Mouse (Mus musculus): ENCODE measurements around the gene Stox2. TPM values are rescaled to one million over a fixed set of nuclear protein-coding genes. Genes with fewer than 3 reads are reported as not detected.
A peak's percentile ranks its signal among the peaks of the same experiment; 100 is the strongest.

Gene Stox2
- polyA plus RNA-seq, 1 experiment from 2014 or later: 8.1 TPM

DNA sequence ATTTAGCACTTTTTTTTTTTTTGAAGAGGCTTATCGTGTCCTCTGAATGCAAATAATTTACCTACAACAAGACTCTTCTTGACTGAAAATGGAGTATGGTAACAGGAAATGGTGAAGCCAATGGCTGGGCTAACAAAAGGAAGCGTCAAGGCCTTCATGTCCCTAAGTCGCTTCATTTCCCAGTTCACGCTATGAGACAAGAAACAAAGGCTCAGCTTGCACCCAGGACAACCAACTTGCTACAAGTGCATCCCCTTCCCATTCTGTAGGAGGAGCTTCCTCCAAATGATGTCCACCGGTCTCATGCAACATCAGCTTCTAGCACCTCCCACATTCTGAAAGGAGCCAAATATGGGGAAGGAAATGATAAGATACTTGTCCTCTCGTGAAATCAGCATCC lies 160.7 kb downstream of the Stox2 start:
- H3K4me3 ChIP-seq (replicated peaks): no peak overlapping the region
- H3K4me2 ChIP-seq (replicated peaks): no peak overlapping the region
- H3K27ac ChIP-seq: no peak overlapping the region
- WGBS: 89% methylated on average over 6 of the region's 6 CpGs
- 0 out of 2 replicates have a peak, but pooled peaks cover 8% of the 10 kb centered on the region for H3K4me1 ChIP-seq (replicated peaks)
- H3K36me3 ChIP-seq: no peaks in the 10 kb centered on the region
- no peaks in the 10 kb centered on the region for H3K9me3 ChIP-seq
- H3K27me3 ChIP-seq (replicated peaks): 0 out of 2 replicates have a peak, but pooled peaks cover 3% of the 10 kb centered on the region
- no peak for ATAC-seq
- H3K9ac ChIP-seq: no peak overlapping the region

DNA sequence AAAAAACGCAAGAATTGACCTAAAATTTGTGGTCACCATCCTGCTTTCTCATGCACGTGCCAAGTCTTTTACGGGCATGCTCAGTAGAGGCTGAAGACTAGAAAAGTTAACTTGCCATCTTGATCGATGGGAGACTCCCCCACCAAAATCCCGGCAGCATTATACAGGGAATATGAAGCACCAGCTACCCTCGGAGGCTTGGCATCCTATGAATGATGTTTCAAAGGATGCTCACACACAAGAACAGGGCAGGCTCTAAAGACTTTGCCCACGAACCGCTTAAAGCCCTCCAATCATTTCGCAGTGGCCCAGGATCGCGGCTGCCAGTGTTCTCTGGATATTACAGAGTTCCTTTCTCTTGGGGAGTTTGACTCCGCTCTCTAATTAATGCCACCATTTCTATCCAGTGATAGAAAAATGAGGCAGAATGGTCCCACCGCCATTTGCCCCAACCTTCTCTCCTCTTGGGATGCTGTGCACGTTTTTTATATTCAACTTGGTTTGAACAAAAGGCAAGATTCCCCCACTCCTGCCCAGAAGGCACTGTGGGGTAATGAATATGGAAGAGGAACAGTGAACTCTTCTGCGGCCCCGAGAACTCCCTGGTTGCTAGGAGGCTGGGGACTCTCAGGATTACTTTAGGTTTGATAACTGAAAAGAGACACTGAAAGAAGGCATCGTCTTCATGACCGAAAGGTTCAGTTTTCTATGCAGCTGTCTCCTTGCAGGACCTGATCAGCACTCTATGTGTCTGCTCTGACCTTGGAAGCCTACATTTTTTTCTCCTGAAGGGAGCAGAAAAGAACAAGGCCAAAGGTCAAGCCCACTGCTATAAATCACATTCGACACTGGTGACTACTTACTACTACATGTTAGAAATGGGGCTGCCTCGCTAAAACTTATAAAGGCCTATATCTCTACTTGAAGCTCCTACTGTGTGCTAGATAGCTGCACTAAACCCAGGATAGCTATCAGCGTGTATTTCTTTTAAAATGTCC lies 161.5 kb downstream of the Stox2 start:
- no peak overlapping the region for H3K9ac ChIP-seq
- H3K27ac ChIP-seq: no peak overlapping the region
- 0 out of 2 replicates have a peak, but pooled peaks cover 6% of the 10 kb centered on the region for H3K4me1 ChIP-seq (replicated peaks)
- no peaks in the 10 kb centered on the region for H3K36me3 ChIP-seq
- H3K4me2 ChIP-seq (replicated peaks): no peak overlapping the region
- no peaks in the 10 kb centered on the region for H3K9me3 ChIP-seq
- no peak overlapping the region for H3K4me3 ChIP-seq (replicated peaks)
- 0 out of 2 replicates have a peak, but pooled peaks cover 3% of the 10 kb centered on the region for H3K27me3 ChIP-seq (replicated peaks)
- WGBS: 84% methylated on average over 21 of the region's 21 CpGs
- no peak for ATAC-seq

DNA sequence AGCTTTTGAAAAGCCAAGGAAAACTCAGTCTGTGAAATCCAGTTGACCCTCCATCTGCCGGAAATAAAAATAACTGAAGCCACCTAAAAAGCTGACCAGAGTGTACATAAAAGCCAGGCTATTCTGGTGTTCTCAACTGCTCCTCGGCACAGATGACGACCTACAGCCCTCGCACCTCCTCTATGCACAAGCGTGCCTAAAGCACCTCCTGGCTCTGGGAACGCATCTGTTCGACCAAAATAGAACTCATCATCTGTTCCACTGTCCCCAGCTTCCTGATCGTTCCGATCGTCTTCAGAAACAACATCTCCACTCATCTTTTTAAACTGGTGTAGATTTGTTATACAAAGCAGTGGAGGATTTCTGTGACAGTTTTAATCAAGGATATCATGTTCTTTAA lies 166.3 kb downstream of the Stox2 start:
- no peaks in the 10 kb centered on the region for H3K9me3 ChIP-seq
- WGBS: 62% methylated on average over 10 of the region's 10 CpGs
- no peak overlapping the region for H3K4me3 ChIP-seq (replicated peaks)
- no peaks in the 10 kb centered on the region for H3K27me3 ChIP-seq (replicated peaks)
- no peaks in the 10 kb centered on the region for H3K36me3 ChIP-seq
- no peak overlapping the region for H3K4me2 ChIP-seq (replicated peaks)
- no peak overlapping the region for H3K27ac ChIP-seq
- no peak overlapping the region for H3K9ac ChIP-seq
- H3K4me1 ChIP-seq (replicated peaks): peaks cover 6% of the 10 kb centered on the region; the same call in 1 of the 2 replicates
- ATAC-seq: no peak

- 80% methylated on average over 3 of the region's 3 CpGs for WGBS
- no peak overlapping the region for H3K4me2 ChIP-seq (replicated peaks)
Observed at GRCm38 (mm10) chr8:47278211-47278610, 168.0 kb downstream of the Stox2 start.

GRCm38 (mm10) chr8:47268931-47269330 lies 177.2 kb downstream of the Stox2 start:
- Histone ChIP-seq H3K27me3 (replicated peaks) (no peaks in the 10 kb centered on the region), H3K36me3 (no peaks in the 10 kb centered on the region), H3K27ac (no peak overlapping the region), H3K4me1 (replicated peaks) (no peaks in the 10 kb centered on the region), H3K9me3 (no peaks in the 10 kb centered on the region), H3K9ac (no peak overlapping the region), H3K4me2 (replicated peaks) (no peak overlapping the region), H3K4me3 (replicated peaks) (no peak overlapping the region)
- peak; percentile 36; the same call in 1 of the 2 replicates for ATAC-seq
- WGBS: 91% methylated on average over 6 of the region's 6 CpGs

More at GRCm38 (mm10) chr8:47278211-47278610, 168.0 kb downstream of the Stox2 start:
- Histone ChIP-seq H3K27me3 (replicated peaks) (no peaks in the 10 kb centered on the region), H3K27ac (no peak overlapping the region), H3K36me3 (no peaks in the 10 kb centered on the region), H3K4me1 (replicated peaks) (peaks cover 6% of the 10 kb centered on the region; the same call in 1 of the 2 replicates), H3K9me3 (no peaks in the 10 kb centered on the region), H3K9ac (no peak overlapping the region), H3K4me3 (replicated peaks) (no peak overlapping the region)
- ATAC-seq: no peak

- H3K4me1 ChIP-seq (replicated peaks): no peaks in the 10 kb centered on the region
- no peak overlapping the region for H3K27ac ChIP-seq
- no peaks in the 10 kb centered on the region for H3K9me3 ChIP-seq
- no peak overlapping the region for H3K4me3 ChIP-seq (replicated peaks)
- H3K9ac ChIP-seq: no peak overlapping the region
- peak; percentile 65 for ATAC-seq
- no peaks in the 10 kb centered on the region for H3K27me3 ChIP-seq (replicated peaks)
- no peaks in the 10 kb centered on the region for H3K36me3 ChIP-seq
- no peak overlapping the region for H3K4me2 ChIP-seq (replicated peaks)
- WGBS: 63% methylated on average over 21 of the region's 21 CpGs
Observed at GRCm38 (mm10) chr8:47268062-47268822, 177.9 kb downstream of the Stox2 start.

- Histone ChIP-seq H3K4me2 (replicated peaks) (no peak overlapping the region), H3K9me3 (no peaks in the 10 kb centered on the region), H3K4me3 (replicated peaks) (no peak overlapping the region), H3K4me1 (replicated peaks) (peaks cover 6% of the 10 kb centered on the region; the same call in 1 of the 2 replicates), H3K27ac (no peak overlapping the region), H3K9ac (no peak overlapping the region), H3K36me3 (no peaks in the 10 kb centered on the region), H3K27me3 (replicated peaks) (no peaks in the 10 kb centered on the region)
- no peak for ATAC-seq
- WGBS: 86% methylated on average over 17 of the region's 17 CpGs
Observed at GRCm38 (mm10) chr8:47263070-47263843, 182.9 kb downstream of the Stox2 start.

DNA sequence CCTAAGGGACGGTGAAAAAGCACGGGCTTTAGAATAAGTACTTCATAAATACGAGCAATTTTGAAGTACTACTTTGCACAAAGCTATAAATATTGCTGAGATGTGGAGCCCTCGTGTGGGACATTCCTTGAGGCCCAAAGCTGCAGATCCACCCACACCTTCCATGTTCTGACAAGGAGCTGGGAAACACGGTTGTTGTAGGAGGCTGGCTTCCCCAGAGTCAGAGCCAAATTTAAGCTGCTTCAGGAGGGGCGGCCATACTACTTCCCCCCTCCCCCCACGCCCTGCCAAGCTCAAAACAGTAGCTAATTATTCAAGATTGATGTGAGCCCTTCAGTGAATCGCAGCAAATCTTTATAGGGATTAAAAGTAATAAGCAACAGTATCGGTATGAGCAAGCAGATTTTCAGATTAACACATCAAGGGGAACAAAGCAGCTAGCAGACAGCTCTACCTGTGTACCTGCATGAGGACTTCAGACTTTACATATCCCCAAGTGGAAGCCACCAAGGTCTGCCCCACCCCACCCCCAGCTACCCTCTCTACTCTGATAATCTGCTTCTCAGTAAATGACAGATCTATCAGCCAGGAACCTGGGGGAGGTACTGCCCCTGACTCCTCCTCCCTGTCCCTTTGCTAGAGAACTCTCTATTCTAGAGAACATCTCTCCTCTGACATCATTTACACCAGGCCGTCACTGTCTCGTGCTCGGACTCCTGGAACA lies 185.2 kb downstream of the Stox2 start:
- Histone ChIP-seq H3K27me3 (replicated peaks) (no peaks in the 10 kb centered on the region), H3K9ac (no peak overlapping the region), H3K36me3 (no peaks in the 10 kb centered on the region), H3K4me1 (replicated peaks) (peaks cover 6% of the 10 kb centered on the region; the same call in 1 of the 2 replicates), H3K9me3 (no peaks in the 10 kb centered on the region), H3K27ac (no peak overlapping the region), H3K4me3 (replicated peaks) (no peak overlapping the region), H3K4me2 (replicated peaks) (no peak overlapping the region)
- WGBS: 43% methylated on average over 12 of the region's 12 CpGs
- peak; percentile 78 for ATAC-seq

DNA sequence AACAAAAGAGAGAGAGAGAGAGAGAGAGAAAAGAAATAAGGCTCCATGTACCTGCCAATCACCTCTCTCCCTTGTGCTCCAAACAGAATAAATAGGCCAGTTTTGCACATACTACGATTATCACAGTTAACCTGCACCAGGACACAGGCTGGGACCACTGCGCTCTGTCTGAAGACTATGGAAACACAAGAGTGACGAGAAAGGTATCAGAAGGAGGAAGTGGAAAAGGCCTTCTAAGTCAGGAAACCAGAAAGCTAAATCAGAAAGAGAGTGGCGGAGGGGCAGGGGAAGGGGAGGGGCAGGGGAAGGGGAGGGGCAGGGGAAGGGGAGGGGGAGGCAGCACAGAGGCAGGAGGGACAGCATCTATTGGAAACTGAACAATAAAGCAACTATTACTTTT lies 195.3 kb downstream of the Stox2 start:
- WGBS: 85% methylated on average over 3 of the region's 4 CpGs
- Histone ChIP-seq H3K4me1 (replicated peaks) (no peaks in the 10 kb centered on the region), H3K4me3 (replicated peaks) (no peak overlapping the region), H3K36me3 (no peaks in the 10 kb centered on the region), H3K4me2 (replicated peaks) (no peak overlapping the region), H3K27ac (no peak overlapping the region), H3K9me3 (no peaks in the 10 kb centered on the region), H3K9ac (no peak overlapping the region), H3K27me3 (replicated peaks) (no peaks in the 10 kb centered on the region)
- ATAC-seq: no peak

GRCm38 (mm10) chr8:47245116-47245515 lies 201.0 kb downstream of the Stox2 start:
- no peak for ATAC-seq
- WGBS: 51% methylated on average over 4 of the region's 4 CpGs

GRCm38 (mm10) chr8:47244202-47244601 lies 202.0 kb downstream of the Stox2 start:
- Histone ChIP-seq H3K4me1 (replicated peaks) (0 out of 2 replicates have a peak, but pooled peaks cover 11% of the 10 kb centered on the region), H3K4me2 (replicated peaks) (0 out of 2 replicates have a peak overlapping the region, but pooled peaks have one; percentile 1), H3K27me3 (replicated peaks) (no peaks in the 10 kb centered on the region), H3K9me3 (no peaks in the 10 kb centered on the region), H3K9ac (no peak overlapping the region), H3K27ac (no peak overlapping the region), H3K4me3 (replicated peaks) (no peak overlapping the region), H3K36me3 (no peaks in the 10 kb centered on the region)
- 86% methylated on average over 15 of the region's 15 CpGs for WGBS
- no peak for ATAC-seq

More at GRCm38 (mm10) chr8:47245116-47245515, 201.0 kb downstream of the Stox2 start:
- no peak overlapping the region for H3K4me3 ChIP-seq (replicated peaks)
- H3K9ac ChIP-seq: no peak overlapping the region
- H3K9me3 ChIP-seq: no peaks in the 10 kb centered on the region
- no peak overlapping the region for H3K4me2 ChIP-seq (replicated peaks)
- no peak overlapping the region for H3K27ac ChIP-seq
- 0 out of 2 replicates have a peak, but pooled peaks cover 11% of the 10 kb centered on the region for H3K4me1 ChIP-seq (replicated peaks)
- H3K27me3 ChIP-seq (replicated peaks): no peaks in the 10 kb centered on the region
- no peaks in the 10 kb centered on the region for H3K36me3 ChIP-seq

Data from intestine, embryonic 15.5 days (tissue).